Mouse (Mus musculus) ES-E14 (cell line): ENCODE measurements at regions not wholly inside any gene's neighbourhood (a gene's known extent, or its start where the extent isn't known, plus 50 kb on each side); places are given as distances from the start of the nearest gene placed in this dataset.

Experiments used
- DNase-seq: peaks from one replicate; pipeline ENCODE4 v3.0.0-alpha.2; 2013; ENCODE audit warnings: low read depth, low spot score
- H3K27ac ChIP-seq: 2 replicates; pipeline ENCODE4 v1.5.1; 2012; ENCODE audit warnings: low read depth, mild to moderate bottlenecking, low read length, moderate library complexity, mixed read lengths; ENCODE audit not compliant: poor library complexity, insufficient read depth, severe bottlenecking
- H3K36me3 ChIP-seq: 2 replicates; pipeline ENCODE4 v1.6.1; 2012; ENCODE audit warnings: mild to moderate bottlenecking, low read length, moderate library complexity, mixed read lengths; ENCODE audit not compliant: control insufficient read depth, poor library complexity, insufficient read depth, severe bottlenecking
- H3K4me1 ChIP-seq, 2 experiments: fragments of 150-350 bp in 1 of 2; sonication (generic) in 1 of 2; 2 replicates each; pipeline ENCODE4 v1.6.1; 2012; ENCODE audit warnings: low read length in 2 of 2, mild to moderate bottlenecking in 1 of 2, mixed read lengths in 1 of 2; ENCODE audit not compliant: control insufficient read depth in 2 of 2, insufficient read depth in 2 of 2, poor library complexity in 1 of 2
- H3K4me3 ChIP-seq, 2 experiments: fragments of 150-350 bp in 1 of 2; sonication (generic) in 1 of 2; 2 replicates each; pipeline ENCODE4 v1.5.1; 2012; ENCODE audit warnings: low read length in 2 of 2, low read depth in 1 of 2, mild to moderate bottlenecking in 1 of 2, mixed read lengths in 1 of 2; ENCODE audit not compliant: insufficient read depth in 1 of 2, poor library complexity in 1 of 2, severe bottlenecking in 1 of 2
- H3K9ac ChIP-seq: 2 replicates; pipeline ENCODE4 v1.6.1; 2012; ENCODE audit warnings: low read depth, mild to moderate bottlenecking, low read length, mixed read lengths; ENCODE audit not compliant: poor library complexity, insufficient read depth, severe bottlenecking
- H3K9me3 ChIP-seq: fragments of 150-350 bp; sonication (generic); 2 replicates; pipeline ENCODE4 v1.6.1; 2012; ENCODE audit warnings: low read depth, mild to moderate bottlenecking, low read length; ENCODE audit not compliant: control insufficient read depth, insufficient read depth
- CHD2 ChIP-seq: IDR thresholded peaks from 2 replicates; pipeline ENCODE4 v1.6.1; 2014; ENCODE audit warnings: mild to moderate bottlenecking, low read depth, low read length, inconsistent platforms
- HCFC1 ChIP-seq: IDR thresholded peaks from 2 replicates; pipeline ENCODE4 v1.6.1; 2012; ENCODE audit warnings: low read length, inconsistent platforms, borderline replicate concordance; ENCODE audit not compliant: insufficient read depth
- MAFK ChIP-seq: IDR thresholded peaks from 2 replicates; pipeline ENCODE4 v1.6.1; 2014; ENCODE audit warnings: mild to moderate bottlenecking, low read depth, low read length, inconsistent platforms; ENCODE audit not compliant: insufficient read depth
- ZC3H11A ChIP-seq: IDR thresholded peaks from 2 replicates; pipeline ENCODE4 v1.6.1; 2012; ENCODE audit warnings: low read depth, mild to moderate bottlenecking, inconsistent platforms, low read length, borderline replicate concordance
- ZNF384 ChIP-seq: IDR thresholded peaks from 2 replicates; pipeline ENCODE4 v1.6.1; 2012; ENCODE audit warnings: low read depth, low read length, inconsistent platforms
- in situ Hi-C, 2 experiments: fragments of 600-800 bp; cut with MboI; formaldehyde crosslinking; loops; one replicate each; pipeline ENCODE4 v1.15.1; 2025; ENCODE audit warnings: low sequenced_read_pairs in 2 of 2, inconsistent platforms in 1 of 2; ENCODE audit not compliant: unreplicated experiment in 2 of 2

DNA sequence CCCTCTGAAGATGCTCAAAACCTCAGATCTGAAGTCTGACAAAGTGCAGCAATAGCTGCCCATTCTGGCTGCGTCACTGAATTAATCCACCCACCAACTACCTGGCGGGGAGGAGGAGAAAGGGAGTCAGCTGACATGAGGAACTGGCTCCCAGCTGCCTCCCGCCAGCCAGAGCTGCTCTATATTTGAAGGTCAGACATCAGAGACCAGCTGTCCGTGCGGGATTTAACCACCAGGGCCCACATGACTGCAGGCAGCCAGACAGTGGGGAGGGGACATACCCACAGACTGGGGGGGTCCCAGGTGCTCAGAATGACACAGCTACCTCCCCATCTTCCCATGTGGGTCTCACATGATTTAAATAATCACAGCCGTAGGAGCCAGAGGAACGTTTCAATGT, 94.8 kb upstream of the Aldh1b1 start:
- no peak overlapping the region for H3K27ac ChIP-seq
- H3K4me1 ChIP-seq: peaks cover 0 to 7% of the 10 kb centered on the region in 2 experiments; a peak in 1 of 4 replicates
- no peaks in the 10 kb centered on the region for H3K36me3 ChIP-seq
- no peak overlapping the region for H3K4me3 ChIP-seq
- in situ Hi-C loops: no loop called here
- no peak for TF ChIP-seq CHD2
- H3K9ac ChIP-seq: no peak overlapping the region; the same call in 1 of the 2 replicates
- DNase-seq: peak; percentile 3
- no peaks in the 10 kb centered on the region for H3K9me3 ChIP-seq

DNA sequence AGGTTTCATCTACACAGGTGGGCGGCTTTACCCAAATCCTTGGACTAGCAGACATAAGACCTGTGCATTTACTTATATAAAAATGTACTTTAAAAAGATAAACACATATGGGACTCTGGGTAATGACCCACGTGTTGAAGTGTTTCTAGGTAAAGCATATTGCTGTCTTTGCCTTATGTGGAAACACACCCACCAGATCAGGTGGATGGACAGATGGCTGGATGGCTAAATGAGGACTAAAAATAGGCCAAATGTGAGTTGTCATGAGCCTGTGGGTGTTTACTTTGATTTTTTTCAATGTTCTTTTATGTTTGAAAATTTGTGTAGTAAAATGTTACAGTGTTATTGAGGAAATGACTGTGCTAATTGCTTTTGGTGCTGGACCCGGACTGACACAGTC, 99.2 kb upstream of the Aldh1b1 start:
- DNase-seq: no peak
- H3K9me3 ChIP-seq: no peaks in the 10 kb centered on the region
- no peaks in the 10 kb centered on the region for H3K36me3 ChIP-seq
- TF ChIP-seq ZNF384: no peak
- no peak for TF ChIP-seq ZC3H11A
- no peak for TF ChIP-seq CHD2
- no peak for TF ChIP-seq HCFC1
- TF ChIP-seq MAFK: no peak
- no peak overlapping the region for H3K27ac ChIP-seq
- H3K4me1 ChIP-seq: peaks cover 0 to 7% of the 10 kb centered on the region in 2 experiments; a peak in 1 of 4 replicates
- in situ Hi-C loops: no loop called here
- H3K9ac ChIP-seq: no peak overlapping the region
- H3K4me3 ChIP-seq: no peak overlapping the region

DNA sequence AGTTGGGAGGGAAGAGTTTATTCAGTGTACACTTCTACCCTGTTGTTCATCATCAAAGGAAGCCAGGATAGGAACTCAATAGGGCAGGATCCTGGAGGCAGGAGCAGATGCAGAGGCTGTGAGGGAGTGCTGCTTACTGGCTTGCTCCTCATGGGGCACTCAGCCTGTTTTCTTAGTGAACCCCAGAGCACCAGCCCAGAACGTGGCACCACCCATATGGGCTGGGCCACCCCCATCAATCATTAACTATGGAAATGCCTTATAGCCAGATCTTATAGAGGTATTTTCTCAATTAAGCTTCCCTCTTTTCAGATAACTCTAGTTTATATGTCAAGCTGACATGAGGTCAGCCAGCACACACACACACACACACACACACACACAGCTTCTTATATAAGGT, 103.6 kb upstream of the Aldh1b1 start:
- Histone ChIP-seq H3K4me1 (no peaks in the 10 kb centered on the region), H3K9me3 (no peaks in the 10 kb centered on the region), H3K4me3 (no peak overlapping the region), H3K36me3 (no peaks in the 10 kb centered on the region), H3K9ac (no peak overlapping the region), H3K27ac (no peak overlapping the region)
- DNase-seq: no peak
- in situ Hi-C loops: no loop called here
- no peak for TF ChIP-seq MAFK
- no peak for TF ChIP-seq CHD2
- TF ChIP-seq HCFC1: no peak
- TF ChIP-seq ZNF384: no peak
- TF ChIP-seq ZC3H11A: no peak

DNA sequence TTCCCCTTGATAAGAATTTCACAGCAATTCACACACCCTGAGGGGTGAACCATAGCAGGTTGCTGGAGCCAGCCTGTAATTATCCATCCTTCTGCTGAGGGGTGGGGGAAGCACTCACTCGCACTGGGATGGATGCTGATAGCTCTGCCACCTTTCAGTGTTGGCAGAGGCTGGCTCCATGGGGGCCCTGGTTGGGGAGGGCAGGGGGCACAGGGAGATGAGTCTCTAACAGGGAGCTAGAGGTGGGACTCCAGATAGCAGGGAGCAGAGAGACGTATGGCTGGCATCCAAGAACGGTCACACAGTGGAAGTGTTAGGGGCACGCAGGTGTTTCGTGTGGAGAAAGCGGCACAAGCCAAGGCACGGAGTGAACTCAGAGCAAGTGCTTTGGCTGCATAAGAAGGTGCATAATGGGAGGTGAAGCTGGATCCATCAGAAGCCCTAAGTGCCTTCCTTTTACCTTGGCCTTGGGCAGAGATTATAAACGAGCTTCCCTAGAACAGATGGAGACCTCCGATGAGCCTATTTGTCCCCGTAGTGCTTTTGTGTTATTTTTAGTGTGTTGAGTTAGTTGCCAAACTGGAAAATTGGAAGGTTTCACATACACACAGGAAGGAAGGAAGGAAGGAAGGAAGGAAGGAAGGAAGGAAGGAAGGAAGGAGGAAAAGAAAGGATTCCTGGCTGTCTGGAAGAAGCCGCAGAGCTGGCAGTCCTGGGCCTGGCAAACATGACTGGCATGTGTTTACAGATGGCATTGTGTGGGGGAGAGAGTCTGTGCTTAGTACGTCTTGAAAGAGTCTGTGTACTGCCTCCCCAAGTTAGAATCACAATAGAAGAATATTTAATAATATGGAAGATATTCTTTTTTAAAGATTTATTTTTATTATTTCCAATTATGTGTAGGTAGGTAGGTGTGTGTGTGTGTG, 108.6 kb upstream of the Aldh1b1 start:
- H3K27ac ChIP-seq: no peak overlapping the region
- DNase-seq: no peak
- no peaks in the 10 kb centered on the region for H3K4me1 ChIP-seq
- H3K9me3 ChIP-seq: no peaks in the 10 kb centered on the region
- in situ Hi-C loops: no loop called here
- no peak overlapping the region for H3K4me3 ChIP-seq
- no peak overlapping the region for H3K9ac ChIP-seq
- no peaks in the 10 kb centered on the region for H3K36me3 ChIP-seq
- TF ChIP-seq HCFC1 (no peak), ZNF384 (no peak), MAFK (no peak), CHD2 (no peak), ZC3H11A (no peak)

DNA sequence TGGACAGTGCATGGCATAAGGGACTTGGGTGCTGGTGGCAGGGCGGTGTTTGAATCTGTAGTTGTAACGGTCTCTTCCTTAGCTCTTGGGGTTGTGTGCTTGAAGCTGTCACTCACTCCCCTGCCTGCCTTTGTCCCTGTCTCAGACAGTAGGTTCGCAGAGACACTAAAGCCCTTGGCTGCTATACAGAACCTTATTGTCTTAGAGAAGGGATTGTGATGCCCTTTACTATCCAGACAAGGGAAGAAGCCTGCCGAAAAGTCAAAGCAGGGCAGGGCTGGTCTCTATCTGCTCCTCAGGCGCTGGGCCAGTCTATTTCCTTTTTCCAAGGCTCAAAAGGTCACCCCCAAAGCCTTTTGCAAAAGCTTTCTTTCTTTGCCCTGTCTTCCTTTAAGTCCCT, 109.2 kb upstream of the Aldh1b1 start:
- Histone ChIP-seq H3K4me3 (no peak overlapping the region), H3K9ac (no peak overlapping the region), H3K36me3 (no peaks in the 10 kb centered on the region), H3K4me1 (no peaks in the 10 kb centered on the region), H3K9me3 (no peaks in the 10 kb centered on the region), H3K27ac (no peak overlapping the region)
- in situ Hi-C loops: no loop called here
- no peak for DNase-seq
- TF ChIP-seq CHD2: no peak
- no peak for TF ChIP-seq MAFK
